Mouse (Mus musculus) regulatory T cell (primary cell): Measurements from ENCODE around the gene Fut9.

Experiments used
- in situ Hi-C: fragments of 300-600 bp; cut with MboI, MseI; formaldehyde crosslinking; loops from one replicate; pipeline ENCODE4 v1.15.1; 2025; ENCODE audit warnings: high pct_unique_total_duplicates

Fut9 gene

GRCm38 (mm10) chr4:25799476-25800283 lies at the start of gene Fut9:
Gene Fut9 (minus strand): TSS chr4:25800244.
- in situ Hi-C loops: no loop called here

GRCm38 (mm10) chr4:25815783-25816182 lies 15.7 kb upstream of the Fut9 start:
- in situ Hi-C loops: no loop called here

- in situ Hi-C loops: no loop called here
Measured at GRCm38 (mm10) chr4:25813340-25813739, 13.3 kb upstream of the Fut9 start.

DNA sequence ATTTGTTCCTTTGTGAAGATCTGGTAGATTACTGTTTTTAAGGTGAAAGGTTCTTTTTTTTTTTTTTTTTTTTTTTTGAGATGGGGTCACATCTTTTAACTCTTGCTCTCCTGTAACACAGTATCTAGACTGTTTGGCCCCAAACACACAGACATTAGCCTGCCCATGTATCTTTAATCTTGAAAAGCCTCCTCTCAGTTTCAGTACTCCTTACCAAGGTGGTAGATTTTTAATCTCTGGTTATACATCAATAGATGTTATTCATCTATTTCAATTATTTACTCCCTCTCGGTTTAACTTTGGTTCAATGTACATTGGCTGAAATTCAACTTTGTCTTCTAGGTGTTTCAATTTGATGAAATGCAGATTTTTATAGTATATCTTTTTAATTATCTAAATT lies 10.0 kb upstream of the Fut9 start:
- in situ Hi-C loops: no loop called here

DNA sequence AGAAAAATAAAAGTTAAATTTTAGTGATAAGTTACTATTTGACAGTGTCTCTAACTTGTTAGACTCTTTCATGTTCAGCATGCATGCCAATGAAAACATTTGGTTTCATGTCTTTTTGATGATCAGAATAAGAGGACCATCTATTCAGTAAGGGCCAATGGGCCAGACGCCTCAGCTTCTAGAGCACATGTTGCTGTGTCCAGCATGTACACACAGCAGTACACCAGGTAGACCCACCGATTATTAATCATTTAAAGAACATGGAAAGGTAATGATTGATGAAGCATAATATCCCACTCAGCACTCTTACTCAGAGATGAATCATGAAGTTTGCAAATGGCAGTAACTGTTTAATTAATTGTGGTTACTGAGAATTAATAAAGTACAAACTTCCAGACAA lies 1.7 kb upstream of the Fut9 start:
- in situ Hi-C loops: no loop called here

GRCm38 (mm10) chr4:25800284-25800616 lies 206 bp upstream of the Fut9 start:
- in situ Hi-C loops: no loop called here

DNA sequence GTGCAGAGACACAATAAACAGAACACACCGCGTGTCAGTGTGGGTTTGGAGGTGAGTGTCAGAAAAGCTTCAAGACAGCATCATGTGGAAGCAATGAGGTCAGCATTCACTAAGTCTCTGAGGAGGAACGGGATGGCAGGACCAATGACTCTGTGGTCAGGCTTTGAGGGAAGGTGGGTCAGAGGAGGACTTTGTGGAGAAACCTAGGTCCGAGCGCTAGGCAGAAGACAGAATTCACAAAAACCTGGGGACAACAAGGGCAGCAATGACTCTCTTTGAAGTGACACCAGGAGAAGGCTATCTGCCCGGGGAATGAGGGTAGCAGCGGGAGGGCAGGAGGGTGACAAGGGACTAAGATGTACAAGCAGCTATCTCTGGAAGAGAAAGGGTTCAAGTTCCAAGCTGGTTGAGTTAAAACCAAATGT lies 981 bp downstream of the Fut9 start:
- in situ Hi-C loops: no loop called here

- in situ Hi-C loops: no loop called here
Measured at GRCm38 (mm10) chr4:25798412-25798811, 1.6 kb downstream of the Fut9 start.

- in situ Hi-C loops: no loop called here
Measured at GRCm38 (mm10) chr4:25796149-25796548, 3.9 kb downstream of the Fut9 start.

DNA sequence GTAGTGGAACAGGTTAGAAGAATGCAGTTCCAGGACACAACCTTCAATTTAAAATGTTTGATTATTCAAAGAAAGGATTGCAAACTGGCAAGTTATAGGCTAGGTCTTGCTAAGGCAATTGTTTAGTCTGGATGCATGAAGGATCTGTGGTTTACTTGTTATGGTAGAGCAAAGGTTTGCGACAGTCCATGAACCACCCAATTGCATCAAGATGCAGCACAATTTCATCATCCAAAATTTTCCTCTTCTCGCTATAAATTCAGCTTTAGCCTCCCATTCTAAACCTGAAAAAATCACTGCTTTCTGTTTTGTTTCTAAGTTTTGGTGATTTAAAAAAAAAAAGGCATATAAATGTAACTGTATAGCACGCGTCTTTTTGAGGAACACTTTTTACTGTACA lies 14.8 kb downstream of the Fut9 start:
- in situ Hi-C loops: no loop called here

DNA sequence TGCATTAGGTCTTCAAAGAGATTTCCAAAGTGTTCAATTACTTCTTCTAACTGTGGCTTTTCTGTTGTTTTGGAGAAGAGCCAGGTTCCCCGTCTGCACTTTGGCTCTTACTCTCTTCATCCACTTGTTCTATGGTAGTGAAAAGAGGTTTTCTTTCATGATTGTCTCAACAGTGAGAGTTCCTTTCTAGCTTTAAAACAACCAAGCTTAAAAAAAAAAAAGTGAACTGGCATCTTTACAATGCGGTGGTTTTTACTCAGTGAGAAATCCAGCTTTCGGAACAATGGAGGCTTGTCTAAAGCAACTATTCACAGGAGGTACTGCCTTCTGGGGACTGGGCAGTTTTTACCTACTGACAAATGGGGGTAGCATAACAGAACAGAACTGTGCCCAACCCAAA lies 31.4 kb downstream of the Fut9 start:
- in situ Hi-C loops: loop anchor here (10.0 kb wide), 1 partner anchor 814 kb away; no protein-coding TSS in a partner anchor

DNA sequence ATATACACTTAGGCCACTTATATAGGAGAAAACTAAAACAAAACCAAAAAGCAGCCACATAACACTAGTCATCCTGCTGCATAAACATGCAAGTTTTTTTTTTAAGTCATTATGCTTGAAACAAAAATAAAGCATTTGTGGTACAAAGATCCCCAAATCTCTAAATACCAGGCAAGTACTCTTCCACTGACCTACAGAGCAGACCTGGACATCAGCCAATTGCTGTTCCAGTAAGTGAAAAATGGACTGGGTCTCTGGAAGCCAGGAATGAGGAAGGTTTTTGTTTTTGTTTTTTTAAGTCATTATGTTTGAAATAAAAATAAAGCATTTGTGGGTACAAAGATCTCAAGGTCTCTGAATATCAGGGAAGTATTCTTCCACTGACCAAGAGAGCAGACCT lies 37.0 kb downstream of the Fut9 start:
- in situ Hi-C loops: loop anchor here (10.0 kb wide), 1 partner anchor 808 kb away; no protein-coding TSS in a partner anchor

DNA sequence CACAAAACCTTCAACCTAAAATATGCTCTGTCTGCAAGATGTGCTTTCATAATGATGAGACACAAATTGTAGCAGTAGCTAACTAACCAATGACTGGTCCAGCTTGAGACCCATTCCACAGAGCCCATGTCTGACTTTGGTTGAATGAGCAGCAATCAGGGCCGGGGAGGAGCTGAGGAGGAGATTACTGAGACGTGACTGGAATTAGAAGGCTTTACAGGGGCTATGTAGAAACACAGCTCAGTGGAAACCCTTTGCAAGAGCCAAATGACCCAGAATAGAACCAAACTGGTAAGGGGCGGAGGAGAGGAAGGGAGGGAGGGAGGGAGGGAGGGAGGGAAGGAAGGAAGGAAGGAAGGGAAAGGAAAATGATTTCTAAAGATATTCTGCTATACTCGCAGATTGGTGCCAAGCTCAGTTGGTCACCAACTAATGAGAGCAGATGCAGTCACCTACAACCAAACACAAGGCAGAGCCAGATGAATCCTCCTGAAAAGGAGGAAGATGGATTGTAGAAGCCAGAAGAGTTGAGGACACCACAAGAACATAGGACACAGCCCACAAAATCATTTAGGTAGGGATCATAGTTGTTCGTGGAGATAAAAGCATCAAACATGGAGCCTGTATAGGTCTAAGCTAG lies 42.0 kb downstream of the Fut9 start:
- in situ Hi-C loops: no loop called here

- in situ Hi-C loops: no loop called here
Measured at GRCm38 (mm10) chr4:25741553-25741952, 58.5 kb downstream of the Fut9 start.

- in situ Hi-C loops: no loop called here
Measured at GRCm38 (mm10) chr4:25738782-25739181, 61.3 kb downstream of the Fut9 start.

DNA sequence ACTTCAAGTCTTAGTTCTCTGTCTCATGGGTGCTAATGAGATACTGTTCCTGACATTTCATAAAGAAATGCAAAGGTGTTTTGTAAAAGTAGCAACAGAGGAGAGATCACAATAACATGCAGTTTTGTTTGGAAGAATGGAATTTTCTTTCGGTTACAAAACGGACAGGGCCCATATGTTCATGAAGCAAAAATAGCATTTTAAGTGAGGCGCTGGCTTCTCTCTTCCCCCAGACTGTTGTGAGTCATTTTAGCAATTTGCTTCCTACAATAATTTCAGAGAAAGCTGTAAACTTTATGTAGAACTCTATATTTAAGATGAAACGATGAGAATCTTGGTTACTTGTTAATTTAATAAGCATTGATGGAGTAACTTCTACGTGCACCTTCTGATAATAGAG lies 78.5 kb downstream of the Fut9 start:
- in situ Hi-C loops: no loop called here

GRCm38 (mm10) chr4:25713907-25714306 lies 86.1 kb downstream of the Fut9 start:
- in situ Hi-C loops: no loop called here

GRCm38 (mm10) chr4:25684976-25685375 lies 115.1 kb downstream of the Fut9 start:
- in situ Hi-C loops: no loop called here

DNA sequence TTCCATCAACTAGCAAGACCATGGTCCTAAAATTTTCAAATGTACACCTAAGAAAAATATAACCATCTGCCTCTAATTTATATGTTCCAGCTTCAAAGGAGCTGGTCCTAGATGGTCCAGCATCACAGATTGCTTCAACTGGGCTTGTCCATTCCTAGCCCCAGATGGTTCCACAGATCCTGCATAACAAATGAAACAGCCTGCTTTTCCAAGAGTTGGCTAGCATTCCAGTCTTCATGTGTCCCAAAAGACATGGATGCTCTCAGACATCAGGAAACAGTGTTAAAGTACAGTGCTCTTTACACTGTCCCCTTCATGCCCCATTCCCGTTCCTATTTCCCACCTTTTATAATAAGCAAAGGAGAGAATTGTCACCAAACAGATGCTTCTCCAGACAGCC lies 135.8 kb downstream of the Fut9 start:
- in situ Hi-C loops: no loop called here

DNA sequence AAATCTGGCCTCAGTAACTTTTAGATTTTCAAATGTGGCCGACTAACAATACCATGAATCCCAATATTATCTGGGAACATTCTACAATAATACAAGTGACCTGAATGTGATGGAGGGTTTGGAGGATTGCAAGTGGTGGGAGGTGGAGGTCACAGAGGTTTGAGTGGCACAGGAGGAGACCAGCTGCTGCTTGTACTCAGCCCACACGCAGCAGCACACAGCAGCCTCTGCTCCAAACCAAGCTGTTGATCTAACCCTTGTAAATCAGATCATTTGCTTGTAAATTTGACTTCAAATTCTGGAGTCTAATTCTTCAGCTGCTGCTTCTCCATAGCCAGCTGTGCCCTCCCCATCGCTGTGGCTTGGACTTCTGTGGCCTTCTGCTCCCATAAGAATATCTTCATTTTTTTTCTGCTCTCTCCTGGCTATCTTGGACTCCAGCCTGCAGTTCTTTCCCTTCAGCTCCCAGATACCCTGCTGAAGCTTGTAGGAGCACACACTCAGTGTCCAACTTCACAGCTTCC lies 138.8 kb downstream of the Fut9 start:
- in situ Hi-C loops: no loop called here

GRCm38 (mm10) chr4:25658792-25659191 lies 141.3 kb downstream of the Fut9 start:
- in situ Hi-C loops: no loop called here

- in situ Hi-C loops: no loop called here
Measured at GRCm38 (mm10) chr4:25651902-25652301, 148.1 kb downstream of the Fut9 start.

- in situ Hi-C loops: no loop called here
Measured at GRCm38 (mm10) chr4:25648107-25648506, 151.9 kb downstream of the Fut9 start.
